Mouse (Mus musculus): ENCODE data around the gene Lmtk2.

The Lmtk2 gene

GRCm38 (mm10) chr5:144100149-144100935, at the start of gene Lmtk2:
Gene Lmtk2, plus strand, starts transcription at chr5:144100436.
- DNase-seq (ENCODE audit: low read depth, low spot score), result peak; percentile 93

DNA sequence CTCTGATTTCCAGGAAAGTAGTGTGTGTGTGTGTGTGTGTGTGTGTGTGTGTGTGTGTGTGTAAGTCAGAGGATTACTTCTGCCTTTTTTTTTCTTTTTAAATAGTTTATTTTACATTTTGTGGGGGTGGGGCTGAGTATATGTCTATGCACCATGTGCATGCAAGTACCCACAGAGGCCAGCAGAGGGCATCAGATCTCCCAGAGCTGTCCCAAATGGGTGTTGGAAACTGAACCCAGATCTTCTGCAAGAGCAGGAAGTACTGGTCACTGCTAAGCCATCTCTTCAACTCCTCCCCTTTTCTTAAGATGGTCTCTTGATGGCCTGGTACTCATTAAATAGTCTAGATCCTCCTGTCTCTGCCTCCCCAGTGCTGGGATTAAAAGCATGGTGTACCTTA, 49.0 kb upstream of the Lmtk2 start:
- no peak for DNase-seq (ENCODE audit: low read depth, low spot score)

- DNase-seq (ENCODE audit: low read depth, low spot score), result no peak
Measured at GRCm38 (mm10) chr5:144053450-144053849, 46.8 kb upstream of the Lmtk2 start.

- DNase-seq (ENCODE audit: low read depth, low spot score), result no peak
Measured at GRCm38 (mm10) chr5:144054340-144054739, 45.9 kb upstream of the Lmtk2 start.

- no peak for DNase-seq (ENCODE audit: low read depth, low spot score)
Measured at GRCm38 (mm10) chr5:144064093-144064492, 36.1 kb upstream of the Lmtk2 start.

DNA sequence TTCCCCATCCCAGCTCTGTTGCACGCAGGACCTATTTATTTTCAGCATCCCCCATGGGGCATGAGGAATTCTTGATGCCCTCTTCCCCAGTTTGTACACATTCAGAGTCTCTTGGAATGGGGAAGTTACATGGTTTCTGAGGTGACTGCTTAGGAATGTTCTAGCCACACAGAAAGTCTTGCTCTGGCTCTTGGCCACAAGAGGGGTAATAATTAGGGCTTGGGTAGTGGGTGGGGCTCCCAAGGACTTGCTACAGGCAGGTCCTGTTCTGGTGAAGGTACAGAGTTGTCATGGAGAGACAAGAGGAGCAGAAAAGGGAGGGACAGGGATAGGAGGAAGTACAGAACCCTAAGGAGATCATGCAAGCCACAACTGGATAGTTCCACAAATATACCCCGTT, 34.2 kb upstream of the Lmtk2 start:
- no peak for DNase-seq (ENCODE audit: low read depth, low spot score)

DNA sequence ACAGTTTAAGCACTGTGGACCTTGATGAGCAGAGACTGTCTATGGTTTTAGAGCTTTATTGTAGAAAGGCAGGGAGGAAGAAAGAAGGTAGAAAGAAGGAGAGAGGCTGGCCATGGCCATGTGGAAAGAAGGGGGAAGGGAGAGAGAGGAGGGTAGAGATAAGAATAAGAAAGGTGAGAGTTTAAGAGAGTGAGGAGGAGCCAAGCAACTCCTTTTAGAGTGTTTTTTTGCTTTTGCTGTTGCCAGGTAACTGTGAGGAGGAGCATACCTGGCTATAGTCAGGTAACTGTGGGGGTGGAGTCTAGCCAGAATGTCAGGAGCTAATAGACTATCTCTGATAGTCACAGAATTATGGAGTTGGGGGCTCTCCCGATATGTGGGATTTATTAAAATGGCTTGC, 30.2 kb upstream of the Lmtk2 start:
- no peak for DNase-seq (ENCODE audit: low read depth, low spot score)

DNA sequence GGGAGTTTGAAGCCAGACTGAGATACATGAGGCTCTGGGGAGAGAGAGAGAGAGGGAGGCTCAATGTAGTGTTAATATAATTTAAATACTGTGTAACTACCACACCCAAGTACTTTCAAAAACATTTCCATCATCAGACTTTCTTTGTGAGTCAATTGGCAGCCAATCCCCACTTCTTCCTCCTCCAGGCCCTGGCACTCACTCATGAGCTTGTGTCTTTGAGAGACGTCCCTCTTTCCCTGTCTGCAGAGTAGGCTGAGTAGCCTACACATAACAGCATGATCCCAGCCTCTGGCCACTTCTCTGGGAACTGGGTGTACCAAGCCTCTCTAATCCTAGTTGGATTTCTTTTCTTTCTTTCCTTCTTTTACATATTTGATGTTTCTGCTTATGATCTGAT, 29.0 kb upstream of the Lmtk2 start:
- no peak for DNase-seq (ENCODE audit: low read depth, low spot score)

GRCm38 (mm10) chr5:144077541-144077940, 22.7 kb upstream of the Lmtk2 start:
- no peak for DNase-seq (ENCODE audit: low read depth, low spot score)

DNA sequence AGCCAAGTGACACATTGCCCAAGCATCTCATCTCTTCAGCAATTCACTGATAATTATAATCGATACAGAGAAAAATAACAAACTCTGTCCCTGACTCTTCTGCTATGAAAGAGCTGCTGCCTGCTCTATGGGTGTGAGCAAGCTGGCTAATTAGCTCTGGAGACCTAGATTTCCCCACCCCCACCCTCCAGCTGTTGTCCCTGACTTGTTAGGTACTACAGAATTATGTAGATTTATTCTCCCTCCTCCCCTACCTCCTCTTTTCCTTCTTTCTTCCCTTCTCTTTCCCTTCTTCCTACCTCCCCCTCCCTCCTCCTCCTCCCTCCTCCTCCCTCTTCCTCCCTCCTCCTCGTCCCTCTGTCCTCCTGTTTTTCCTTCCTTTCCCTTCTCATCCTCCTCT, 19.4 kb upstream of the Lmtk2 start:
- no peak for DNase-seq (ENCODE audit: low read depth, low spot score)

GRCm38 (mm10) chr5:144082006-144082405, 18.2 kb upstream of the Lmtk2 start:
- no peak for DNase-seq (ENCODE audit: low read depth, low spot score)

GRCm38 (mm10) chr5:144083521-144083920, 16.7 kb upstream of the Lmtk2 start:
- no peak for DNase-seq (ENCODE audit: low read depth, low spot score)

GRCm38 (mm10) chr5:144084271-144084670, 16.0 kb upstream of the Lmtk2 start:
- DNase-seq (ENCODE audit: low read depth, low spot score), result no peak

- DNase-seq (ENCODE audit: low read depth, low spot score), result no peak
Measured at GRCm38 (mm10) chr5:144085696-144086095, 14.5 kb upstream of the Lmtk2 start.

- no peak for DNase-seq (ENCODE audit: low read depth, low spot score)
Measured at GRCm38 (mm10) chr5:144086494-144086893, 13.7 kb upstream of the Lmtk2 start.

- no peak for DNase-seq (ENCODE audit: low read depth, low spot score)
Measured at GRCm38 (mm10) chr5:144088354-144088753, 11.9 kb upstream of the Lmtk2 start.

DNA sequence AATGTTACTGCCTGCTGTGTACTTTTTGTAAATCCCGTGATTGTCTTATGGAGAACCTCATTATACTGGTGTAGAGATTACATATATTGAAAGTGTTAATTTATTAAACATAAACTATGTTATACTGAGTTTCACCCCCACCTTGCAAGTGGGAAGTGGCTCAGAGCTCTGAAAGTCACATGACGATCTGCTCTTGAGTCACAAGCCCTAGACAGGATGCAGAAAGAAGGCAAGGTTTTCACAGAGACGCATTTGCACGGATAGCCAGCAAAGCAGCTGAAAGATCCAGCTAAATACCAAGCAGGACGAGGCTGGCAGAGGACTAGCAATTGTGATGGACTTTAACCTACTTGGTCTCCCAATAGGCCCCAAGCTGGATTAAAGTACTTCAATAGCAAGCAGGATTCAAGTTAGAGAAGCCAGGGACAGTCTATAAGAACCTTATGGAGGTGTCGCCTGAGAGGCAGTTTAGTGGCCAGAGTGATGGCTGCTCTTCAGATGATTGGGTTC, 4.7 kb upstream of the Lmtk2 start:
- no peak for DNase-seq (ENCODE audit: low read depth, low spot score)

DNA sequence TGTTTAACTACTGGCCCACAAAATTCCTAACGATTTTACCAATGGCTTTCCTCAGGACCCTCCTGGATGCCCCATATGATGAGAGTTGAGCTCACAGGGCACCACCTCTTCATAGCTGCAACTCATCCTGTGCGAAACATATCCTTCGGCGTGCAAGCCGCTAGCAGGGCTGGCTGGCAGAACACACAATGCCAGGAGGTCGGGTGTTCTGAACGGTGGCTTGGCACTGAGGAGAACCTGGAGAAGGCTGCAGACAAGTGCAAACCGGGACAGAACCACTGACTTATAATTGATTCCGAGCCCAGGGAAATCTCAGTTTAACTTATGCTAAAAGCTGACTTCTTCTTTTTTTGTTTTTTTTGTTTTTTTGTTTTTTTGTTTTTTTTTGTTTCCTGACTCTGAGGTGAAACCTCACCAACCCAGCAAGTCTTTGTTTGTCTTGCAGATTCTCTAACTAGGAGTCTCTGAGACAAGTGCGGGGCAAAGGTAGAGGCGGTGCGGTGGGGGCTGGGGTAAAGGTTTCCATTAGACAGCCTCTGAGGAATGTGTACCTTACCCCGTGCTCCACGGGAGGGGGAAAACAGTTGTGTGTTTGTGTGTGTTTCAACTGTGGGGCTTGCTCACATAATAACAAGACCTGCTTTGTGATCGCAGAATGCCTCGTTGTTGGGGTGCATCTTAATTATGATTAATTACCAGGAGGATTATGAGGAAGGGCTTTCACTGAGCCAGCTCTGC, 2.2 kb upstream of the Lmtk2 start:
- no peak for DNase-seq (ENCODE audit: low read depth, low spot score)

- DNase-seq (ENCODE audit: low read depth, low spot score), result no peak
Measured at GRCm38 (mm10) chr5:144098640-144098929, 1.7 kb upstream of the Lmtk2 start.

DNA sequence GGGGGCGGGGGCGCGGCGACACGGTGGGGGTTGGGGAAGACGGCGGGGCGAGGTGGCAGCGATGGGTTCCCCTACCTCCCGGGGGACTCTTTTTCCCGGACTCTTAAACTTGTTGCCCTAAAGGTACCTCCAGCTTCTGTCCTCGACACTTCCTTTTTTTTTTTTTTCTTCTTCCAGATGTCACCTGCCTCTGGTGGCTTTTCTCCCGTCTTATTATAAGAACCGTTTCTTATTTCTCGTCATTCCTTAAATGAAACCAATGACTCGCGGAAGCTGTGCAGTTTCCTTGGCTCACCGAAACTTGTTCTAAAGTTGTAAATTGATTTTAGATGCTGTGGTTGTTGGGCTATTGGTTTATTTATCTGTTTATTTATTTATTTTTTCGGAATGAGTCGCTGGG, 712 bp downstream of the Lmtk2 start:
- no peak for DNase-seq (ENCODE audit: low read depth, low spot score)

- no peak for DNase-seq (ENCODE audit: low read depth, low spot score)
Measured at GRCm38 (mm10) chr5:144105070-144105469, 4.8 kb downstream of the Lmtk2 start.

DNA sequence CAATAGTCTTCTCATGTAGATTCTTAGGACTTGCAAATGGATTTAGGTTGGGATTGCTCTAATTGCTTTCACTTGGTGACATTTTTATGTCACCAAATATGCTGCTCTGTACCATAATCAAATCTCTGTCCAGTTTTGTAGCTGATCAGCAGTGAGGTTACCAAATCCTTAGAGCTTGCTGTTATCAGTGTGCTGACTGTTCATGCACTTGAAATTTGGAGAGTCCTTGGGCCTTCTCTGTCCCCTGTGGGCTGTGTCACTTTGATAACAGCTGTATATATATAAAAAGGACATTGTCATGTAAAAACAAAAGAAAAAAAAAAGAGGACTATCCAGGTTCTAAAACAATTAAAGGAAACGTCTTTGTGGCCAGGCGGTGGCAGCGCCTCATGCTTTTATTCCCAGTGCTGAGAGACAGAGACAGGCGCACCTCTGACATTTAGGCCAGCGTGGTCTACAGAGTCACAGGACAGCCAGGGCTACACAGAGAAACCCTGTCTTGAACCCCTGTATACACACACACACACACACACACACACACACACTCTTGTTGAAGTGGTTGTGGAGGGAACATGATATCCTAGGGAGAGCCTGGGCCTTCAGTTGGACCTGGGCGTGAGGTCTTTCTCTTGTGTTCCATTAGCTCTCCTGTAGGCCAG, 5.4 kb downstream of the Lmtk2 start:
- DNase-seq (ENCODE audit: low read depth, low spot score), result no peak

DNA sequence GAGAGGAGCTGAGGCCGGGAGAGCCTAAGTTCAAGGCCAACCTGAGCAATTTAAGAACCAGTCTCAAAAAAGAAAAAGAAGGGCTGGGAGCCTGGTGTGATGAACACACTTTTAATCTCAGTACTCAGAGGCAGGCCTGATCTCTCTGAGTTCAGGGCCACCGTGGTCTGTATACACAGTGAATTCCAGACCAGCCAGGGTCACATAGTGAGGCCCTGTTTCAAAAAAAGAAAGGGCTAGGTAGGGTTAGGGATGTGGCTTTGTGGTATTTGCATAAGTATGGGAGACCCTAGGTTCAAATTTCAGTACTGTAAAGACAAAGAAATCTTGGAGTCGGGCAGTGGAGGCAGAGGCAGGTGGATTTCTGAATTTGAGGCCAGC, 5.9 kb downstream of the Lmtk2 start:
- no peak for DNase-seq (ENCODE audit: low read depth, low spot score)

All from mesoderm, embryonic 11.5 days (tissue).